Mouse (Mus musculus): Measurements from ENCODE around the gene A630076J17Rik.

Gene A630076J17Rik

GRCm38 (mm10) chr3:107275996-107276395 lies 45.6 kb downstream of the A630076J17Rik start:
- in situ Hi-C loops (cut with MboI, MseI): no loop called here

- in situ Hi-C loops (cut with MboI, MseI): no loop called here
Measured at GRCm38 (mm10) chr3:107276626-107277025, 46.2 kb downstream of the A630076J17Rik start.

- in situ Hi-C loops (cut with MboI, MseI): no loop called here
Measured at GRCm38 (mm10) chr3:107278479-107279269, 48.3 kb downstream of the A630076J17Rik start, which contains the start of gene Lamtor5. Gene Lamtor5, plus strand, starts transcription at chr3:107278858.
